Mouse (Mus musculus) heart, postnatal 0 days (tissue): ENCODE measurements around the gene Slc39a7.

Experiments
- CTCF ChIP-seq: IDR thresholded peaks from 2 replicates; pipeline ENCODE4 v1.5.1; 2016; ENCODE audit warnings: antibody characterized with exemption, control low read depth, low read depth
- EP300 ChIP-seq: IDR thresholded peaks from 2 replicates; pipeline ENCODE4 v1.6.1; 2016; ENCODE audit warnings: antibody characterized with exemption, low read depth

- TF ChIP-seq CTCF (no peak), EP300 (peak; percentile 33; the same call in 1 of the 2 replicates)
Observed at GRCm38 (mm10) chr17:34038878-34039561, 7.5 kb upstream of the Slc39a7 start, which contains the start of gene Col11a2.
